Mouse (Mus musculus) MEL-GATA-1-ER (cell line): ENCODE data around the gene Tmbim7.
A peak's percentile ranks its signal among the peaks of the same experiment; 100 is the strongest.
"Not testable (repeated sequence)": the region's sequence is repeated elsewhere in the genome, so short reads cannot be mapped to it uniquely, and the experiment has no call there.

ENCODE experiments used
- DNase-seq: peaks from one replicate; pipeline ENCODE4 v3.0.0-alpha.2; 2012; ENCODE audit warnings: low read depth; ENCODE audit errors: extremely low read depth

Tmbim7 gene

DNA sequence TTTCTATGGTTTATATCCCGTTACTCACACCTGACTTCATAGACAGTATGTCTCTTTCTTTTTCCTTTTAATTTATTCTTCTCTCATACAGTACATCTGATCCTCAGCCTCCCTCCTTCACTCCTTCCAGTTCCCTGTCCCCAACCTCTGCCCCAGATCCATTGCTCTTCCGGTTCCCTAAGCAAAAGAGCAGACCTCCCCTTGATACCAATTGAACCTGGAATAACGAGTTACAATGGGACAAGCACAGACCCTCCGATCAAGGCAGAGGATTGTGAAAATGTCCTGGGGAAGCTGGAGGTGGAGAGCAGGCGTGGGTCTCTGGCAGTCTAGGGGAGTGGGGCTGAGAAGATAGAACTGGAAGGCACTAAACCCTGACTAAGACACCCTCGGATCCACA is at the start of gene Tmbim7:
Gene Tmbim7, plus strand, starts transcription at position 301 of the 400 bp plus-strand sequence.
- no peak for DNase-seq

- DNase-seq: no peak
Observed at GRCm38 (mm10) chr5:3607114-3607513, 43.9 kb upstream of the Tmbim7 start.

GRCm38 (mm10) chr5:3609241-3609640 is 41.7 kb upstream of the Tmbim7 start:
- DNase-seq: no peak

DNA sequence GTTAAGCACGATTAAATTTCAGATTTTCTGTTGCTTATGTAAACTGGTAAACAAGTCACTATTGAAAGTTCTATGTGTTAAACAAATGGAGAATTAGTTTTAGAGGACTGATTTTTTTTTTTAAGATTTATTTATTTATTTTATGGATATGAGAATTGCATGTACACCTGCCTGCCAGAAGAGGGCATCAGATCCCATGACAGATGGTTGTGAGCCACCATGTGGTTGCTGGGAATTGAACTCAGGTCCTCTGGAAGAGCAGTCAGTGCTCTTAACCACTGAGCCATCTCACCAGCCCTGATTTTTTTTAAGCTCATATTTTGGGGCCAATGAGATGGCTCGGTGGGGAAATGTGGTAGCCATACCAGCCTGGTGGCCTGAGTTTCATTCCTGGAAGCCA is 39.1 kb upstream of the Tmbim7 start:
- not testable (repeated sequence) for DNase-seq

DNA sequence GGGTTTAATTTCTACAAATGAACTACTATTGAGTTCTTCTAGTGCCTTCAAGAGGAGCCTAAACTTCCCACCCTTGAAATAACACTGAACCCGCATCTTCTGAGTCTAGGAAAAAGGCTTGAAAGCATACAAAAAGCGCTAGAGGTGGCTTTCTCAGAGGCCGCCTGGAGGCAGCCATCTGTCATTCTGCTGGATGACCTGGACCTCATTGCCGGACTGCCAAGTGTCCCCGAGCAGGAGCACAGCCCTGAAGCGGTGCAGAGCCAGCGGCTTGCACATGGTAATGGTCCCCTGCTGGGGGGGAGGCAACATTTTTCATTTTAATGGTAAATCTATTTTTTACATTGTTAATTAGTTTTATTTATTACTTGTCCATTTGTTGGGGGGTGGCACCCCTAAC is 30.5 kb upstream of the Tmbim7 start:
- DNase-seq: no peak

DNA sequence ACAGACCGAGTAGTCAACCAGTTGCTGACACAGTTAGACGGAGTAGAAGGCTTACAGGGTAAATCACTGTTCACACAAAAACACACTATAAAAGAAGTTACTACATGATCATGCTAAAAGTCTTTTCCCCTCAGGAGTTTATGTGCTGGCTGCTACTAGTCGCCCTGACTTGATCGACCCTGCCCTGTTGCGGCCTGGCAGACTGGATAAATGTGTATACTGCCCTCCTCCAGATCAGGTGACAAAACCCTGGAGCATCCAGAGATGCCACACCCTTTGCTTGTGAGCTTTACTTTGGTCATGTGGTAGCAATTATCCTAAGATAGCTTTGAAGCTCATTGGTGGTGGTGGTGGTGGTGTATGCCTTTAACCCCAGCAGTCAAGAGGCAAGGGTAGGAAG is 20.9 kb upstream of the Tmbim7 start:
- no peak for DNase-seq

DNA sequence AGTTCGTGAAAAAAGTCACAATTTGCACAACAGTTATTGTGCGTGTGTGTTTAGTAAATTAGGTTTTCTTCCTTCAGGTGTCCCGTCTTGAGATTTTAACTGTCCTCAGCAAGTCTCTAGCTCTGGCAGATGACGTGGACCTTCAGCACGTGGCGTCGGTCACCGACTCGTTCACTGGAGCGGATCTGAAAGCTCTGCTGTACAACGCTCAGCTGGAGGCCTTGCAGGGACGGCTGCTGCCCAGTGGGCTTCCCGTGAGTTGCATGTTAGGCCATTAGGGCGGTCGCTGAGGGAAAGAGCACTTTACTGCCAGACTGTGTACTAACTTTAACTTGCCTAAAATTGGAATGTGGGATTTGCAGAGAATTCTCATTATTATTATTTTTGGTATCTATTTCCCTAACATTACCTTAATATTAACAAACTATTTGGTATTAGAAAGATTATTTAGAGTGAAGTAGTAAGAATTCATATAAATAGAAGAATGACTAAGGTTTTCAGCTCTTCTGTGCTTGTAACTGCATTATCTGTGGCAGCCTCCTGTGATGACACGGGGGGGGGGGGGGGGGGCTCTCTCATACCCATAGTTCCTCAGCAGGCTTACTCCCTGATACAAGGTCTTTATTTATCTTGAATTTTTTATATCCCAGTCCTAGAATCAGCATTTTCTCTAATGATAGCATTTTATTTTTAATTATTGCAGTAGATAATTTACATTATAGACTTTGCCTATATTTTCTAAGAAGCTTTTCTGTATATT is 19.3 kb upstream of the Tmbim7 start:
- DNase-seq: no peak

DNA sequence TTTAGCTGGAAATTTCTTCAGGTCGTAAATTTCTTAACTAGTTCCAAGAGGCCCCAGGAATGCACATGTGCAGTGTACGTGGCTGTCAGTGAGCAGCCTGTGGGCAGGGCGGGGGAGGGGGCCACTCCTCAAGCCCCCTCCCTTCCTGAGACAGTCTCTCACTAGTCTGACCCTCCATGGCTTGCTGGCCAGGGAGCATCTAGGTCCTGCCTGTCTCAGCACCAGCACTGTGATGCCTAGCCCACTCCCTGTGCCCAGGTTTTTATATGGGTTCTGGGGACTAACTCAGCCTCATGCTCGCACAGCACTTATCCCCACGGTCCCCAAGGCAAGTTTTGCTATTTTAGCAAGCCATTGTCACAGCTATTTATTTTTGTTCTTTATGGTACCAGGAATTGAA is 18.7 kb upstream of the Tmbim7 start:
- DNase-seq: no peak

- no peak for DNase-seq
Observed at GRCm38 (mm10) chr5:3633315-3633714, 17.7 kb upstream of the Tmbim7 start.

GRCm38 (mm10) chr5:3633951-3634350 is 17.0 kb upstream of the Tmbim7 start:
- DNase-seq: no peak

DNA sequence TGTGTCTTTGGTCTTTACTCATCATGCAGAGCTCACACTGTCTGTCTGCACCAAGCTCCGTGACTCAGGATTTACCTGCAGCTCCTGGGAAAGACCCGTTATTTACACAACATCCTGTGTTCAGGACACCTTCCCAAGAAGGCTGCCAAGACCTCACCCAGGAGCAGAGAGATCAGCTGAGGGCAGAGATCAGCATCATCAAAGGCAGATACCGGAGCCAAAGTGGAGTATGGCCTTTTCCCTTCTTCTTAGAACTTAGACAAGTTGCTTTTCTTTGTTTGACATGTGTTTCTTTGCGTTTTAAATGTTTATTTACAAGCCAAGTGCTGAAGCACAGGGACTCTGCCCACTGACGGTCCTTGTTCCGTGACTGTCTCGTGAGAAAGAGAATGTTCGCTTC is 15.7 kb upstream of the Tmbim7 start:
- DNase-seq: no peak

DNA sequence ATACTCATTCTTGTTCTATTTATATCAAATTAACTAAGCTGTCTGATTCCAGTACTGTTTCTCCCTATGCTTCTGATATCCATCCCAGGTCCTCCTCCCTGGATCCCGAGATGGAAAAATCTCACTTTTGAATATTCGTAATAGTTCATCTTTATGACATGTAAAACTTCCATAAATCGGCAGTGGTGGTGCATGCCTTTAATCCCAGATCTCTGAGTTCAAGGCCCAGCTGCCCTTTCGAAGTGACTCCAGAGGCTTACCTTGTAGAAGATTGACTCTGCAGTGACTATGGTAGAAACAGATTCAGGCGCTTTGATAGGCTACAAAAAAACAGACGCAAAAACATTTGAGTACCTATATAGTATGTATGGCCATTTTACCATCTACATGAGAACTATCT is 6.4 kb upstream of the Tmbim7 start:
- DNase-seq: no peak

GRCm38 (mm10) chr5:3645326-3645725 is 5.7 kb upstream of the Tmbim7 start:
- DNase-seq: no peak

DNA sequence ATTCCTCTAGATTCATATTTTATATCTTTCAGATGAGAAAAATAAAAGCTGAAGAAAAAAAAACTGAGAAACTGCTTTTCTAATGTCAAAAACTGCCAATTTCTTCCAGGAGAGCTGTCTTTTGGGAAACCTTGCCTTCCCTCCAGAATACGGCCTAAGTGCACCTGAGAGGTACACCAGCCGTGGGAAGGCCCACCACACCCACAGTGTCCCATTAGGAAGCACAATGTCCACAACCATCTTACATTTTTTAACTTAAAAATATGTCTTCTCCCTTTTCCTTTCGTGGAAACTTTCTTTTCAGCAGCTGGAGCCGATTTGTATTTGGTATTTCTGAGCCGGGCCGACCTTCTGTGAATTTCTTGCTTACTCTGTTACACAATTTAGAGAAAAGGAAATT is 4.4 kb upstream of the Tmbim7 start:
- DNase-seq: no peak

- DNase-seq: peak; percentile 62
Observed at GRCm38 (mm10) chr5:3646991-3647707, 3.8 kb upstream of the Tmbim7 start.

DNA sequence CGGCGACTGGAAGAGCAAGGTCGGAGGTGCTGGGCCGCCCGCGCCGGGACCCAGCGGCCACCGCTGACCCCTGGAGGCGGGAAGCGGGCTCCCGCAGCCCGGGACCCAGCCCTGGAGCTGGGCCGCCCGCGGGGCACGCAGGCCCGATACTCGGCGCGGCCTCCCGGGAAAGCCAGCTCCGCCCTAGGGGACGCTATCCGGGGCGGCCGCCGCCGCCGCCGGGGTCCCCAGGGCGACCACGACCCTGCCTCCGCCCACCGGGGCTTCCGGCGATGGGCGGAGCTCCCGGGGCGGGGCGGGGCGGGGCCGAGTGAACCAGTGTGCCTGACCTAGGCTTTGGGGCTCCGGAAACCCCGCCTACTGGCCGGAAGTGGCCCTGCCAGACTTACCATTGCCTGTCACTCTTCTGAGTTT is 3.3 kb upstream of the Tmbim7 start:
- DNase-seq: peak; percentile 76

DNA sequence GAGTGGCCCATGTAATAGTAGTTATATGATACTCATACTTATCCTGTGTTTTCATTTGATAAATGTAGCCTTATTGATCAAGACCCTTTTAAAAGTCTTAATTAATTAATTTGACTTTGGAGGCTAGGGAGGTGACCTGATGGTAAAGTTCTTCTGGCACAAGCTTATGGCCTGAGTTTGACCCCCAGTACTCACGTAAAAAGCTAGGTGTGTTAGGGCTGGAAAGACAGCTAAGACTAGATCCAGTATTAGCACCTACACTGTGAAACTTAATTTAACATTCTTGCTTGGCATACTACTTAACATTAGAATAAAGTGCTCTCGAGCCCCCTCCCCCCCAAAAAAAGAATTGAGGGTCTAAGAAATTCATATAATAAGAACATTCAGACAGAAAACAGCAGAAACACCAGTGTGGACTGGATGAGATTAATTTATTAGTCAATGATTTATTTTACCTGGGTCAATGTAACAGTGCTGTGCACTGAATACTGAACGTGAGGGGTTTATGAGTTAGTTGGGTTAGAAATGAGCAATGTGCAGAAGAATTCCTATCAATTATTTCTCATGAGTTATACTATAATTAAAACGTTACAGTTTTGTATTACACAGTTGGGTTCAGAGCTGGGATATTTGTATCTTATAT is 2.7 kb upstream of the Tmbim7 start:
- DNase-seq: no peak

GRCm38 (mm10) chr5:3648849-3649210 is 2.2 kb upstream of the Tmbim7 start:
- no peak for DNase-seq

DNA sequence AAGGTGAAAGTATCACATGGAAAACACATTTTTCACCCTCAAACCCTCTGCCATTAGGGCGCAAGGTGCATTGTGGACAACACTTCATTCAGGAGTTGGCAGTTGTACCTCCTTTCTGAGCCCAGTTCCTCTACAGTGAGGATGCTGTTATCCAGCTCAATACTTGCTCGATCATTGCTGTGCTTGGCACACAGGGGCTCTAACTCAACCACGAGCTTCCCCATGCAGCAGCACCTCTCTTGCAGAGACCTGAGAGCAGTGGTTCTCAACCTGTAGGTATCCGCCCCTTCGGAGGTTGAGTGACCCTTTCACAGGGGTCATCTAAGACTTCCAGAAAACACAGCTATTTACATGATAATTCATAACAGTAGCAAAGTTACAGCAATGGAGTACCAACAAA is 640 bp downstream of the Tmbim7 start:
- DNase-seq: no peak

GRCm38 (mm10) chr5:3652903-3653575 is 2.1 kb downstream of the Tmbim7 start:
- not testable (repeated sequence) for DNase-seq

GRCm38 (mm10) chr5:3653801-3654200 is 2.8 kb downstream of the Tmbim7 start:
- DNase-seq: no peak

DNA sequence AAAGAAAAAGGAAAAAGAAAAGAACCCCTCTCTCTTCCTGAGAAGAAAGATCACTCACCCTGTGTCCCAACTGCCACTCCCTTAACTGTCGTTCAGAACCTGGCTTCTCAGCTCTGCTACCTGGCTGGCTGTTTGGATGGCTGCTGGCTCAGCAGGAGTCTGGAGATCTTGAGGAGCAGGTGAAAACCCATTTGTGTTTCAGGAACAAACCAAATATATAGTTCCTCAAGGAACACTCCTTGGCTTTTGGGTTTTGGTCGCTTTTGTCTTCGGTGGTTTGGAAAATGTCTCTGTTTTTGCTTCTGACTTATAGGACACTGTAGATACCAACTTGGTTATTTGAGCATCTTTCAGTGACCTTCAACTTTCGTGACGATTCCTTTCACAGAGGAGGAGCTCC is 6.1 kb downstream of the Tmbim7 start, which contains the start of gene Gatad1:
Gene Gatad1, minus strand, starts transcription at position 101 of the 400 bp plus-strand sequence.
- no peak for DNase-seq
